Mouse (Mus musculus): ENCODE measurements around the gene Crb3. TPM values are rescaled to one million over a fixed set of nuclear protein-coding genes. Genes with fewer than 3 reads are reported as not detected.

Crb3 gene
- 1.6 and 10.2 TPM in 2 replicates for polyA plus RNA-seq (2015; fragmentation: Nextera tagmentation; extraction: Ambion mirVana)

GRCm38 (mm10) chr17:57058891-57059485 lies at the start of gene Crb3:
TSS of gene Crb3 (plus strand) at chr17:57059105.
- Histone ChIP-seq H3K4me2 (peak within 1 kb of the TSS; percentile 70), H3K9me3 (replicated peaks) (no peaks in the 10 kb centered on the region), H3K36me3 (peaks cover 29% of the 10 kb centered on the region), H3K4me1 (peaks cover 32% of the 10 kb centered on the region), H3K4me3 (replicated peaks) (peak within 1 kb of the TSS; percentile 88), H3K27ac (replicated peaks) (peak within 1 kb of the TSS; percentile 94), H3K9ac (replicated peaks) (peak within 1 kb of the TSS; percentile 81), H3K27me3 (replicated peaks) (peaks cover 28% of the 10 kb centered on the region)
- peak; percentile 16 for ATAC-seq (ENCODE audit: low FRiP score)
- WGBS, result under 1% methylated on average over 17 of the region's 22 CpGs

- no peaks in the 10 kb centered on the region; the same call in 1 of the 2 replicates for H3K27me3 ChIP-seq (replicated peaks)
- peak overlapping the region; percentile 77 for H3K9ac ChIP-seq (replicated peaks)
- peaks cover 26% of the 10 kb centered on the region for H3K4me1 ChIP-seq
- H3K4me2 ChIP-seq, result peak overlapping the region; percentile 90
- ATAC-seq (ENCODE audit: low FRiP score), result peak; percentile 52
- no peaks in the 10 kb centered on the region for H3K9me3 ChIP-seq (replicated peaks)
- peak overlapping the region; percentile 84 for H3K27ac ChIP-seq (replicated peaks)
- peaks cover 34% of the 10 kb centered on the region for H3K36me3 ChIP-seq
- H3K4me3 ChIP-seq (replicated peaks), result peak overlapping the region; percentile 83
- under 1% methylated on average over 19 of the region's 19 CpGs for WGBS
Measured at GRCm38 (mm10) chr17:57010911-57011235, 48.0 kb upstream of the Crb3 start.

GRCm38 (mm10) chr17:57011236-57012141 lies 47.4 kb upstream of the Crb3 start, which contains the start of the genes Gtf2f1 and Gm17949:
TSS of gene Gtf2f1 (minus strand) at chr17:57011288.
TSS of gene Gm17949 (plus strand) at chr17:57011469.
- under 1% methylated on average over 51 of the region's 51 CpGs for WGBS
- H3K9ac ChIP-seq (replicated peaks), result peak within 1 kb of the TSS; percentile 84
- H3K36me3 ChIP-seq, result peaks cover 28% of the 10 kb centered on the region
- peaks cover 26% of the 10 kb centered on the region for H3K4me1 ChIP-seq
- H3K9me3 ChIP-seq (replicated peaks), result no peaks in the 10 kb centered on the region
- peak within 1 kb of the TSS; percentile 83 for H3K4me3 ChIP-seq (replicated peaks)
- no peaks in the 10 kb centered on the region; the same call in 1 of the 2 replicates for H3K27me3 ChIP-seq (replicated peaks)
- peak; percentile 94 for ATAC-seq (ENCODE audit: low FRiP score)
- H3K4me2 ChIP-seq, result peak within 1 kb of the TSS; percentile 90
- peak within 1 kb of the TSS; percentile 98 for H3K27ac ChIP-seq (replicated peaks)

- Histone ChIP-seq H3K4me3 (replicated peaks) (peak overlapping the region; percentile 83), H3K9me3 (replicated peaks) (no peaks in the 10 kb centered on the region), H3K27me3 (replicated peaks) (no peaks in the 10 kb centered on the region; the same call in 1 of the 2 replicates), H3K4me1 (peaks cover 26% of the 10 kb centered on the region), H3K36me3 (peaks cover 20% of the 10 kb centered on the region), H3K9ac (replicated peaks) (peak overlapping the region; percentile 84), H3K4me2 (peak overlapping the region; percentile 88), H3K27ac (replicated peaks) (peak overlapping the region; percentile 98)
- peak; percentile 1; the same call in 1 of the 2 replicates for ATAC-seq (ENCODE audit: low FRiP score)
- 76% methylated on average over 13 of the region's 13 CpGs for WGBS
Measured at GRCm38 (mm10) chr17:57012245-57012795, 46.6 kb upstream of the Crb3 start.

- peaks cover 51% of the 10 kb centered on the region for H3K36me3 ChIP-seq
- no peaks in the 10 kb centered on the region for H3K27me3 ChIP-seq (replicated peaks)
- no peak overlapping the region for H3K27ac ChIP-seq (replicated peaks)
- no peak for ATAC-seq (ENCODE audit: low FRiP score)
- H3K4me1 ChIP-seq, result no peaks in the 10 kb centered on the region
- H3K9ac ChIP-seq (replicated peaks), result no peak overlapping the region
- WGBS, result 87% methylated on average over 2 of the region's 2 CpGs
- H3K9me3 ChIP-seq (replicated peaks), result no peaks in the 10 kb centered on the region
- H3K4me2 ChIP-seq, result no peak overlapping the region
- no peak overlapping the region for H3K4me3 ChIP-seq (replicated peaks)
Measured at GRCm38 (mm10) chr17:57019693-57020092, 39.2 kb upstream of the Crb3 start.

GRCm38 (mm10) chr17:57020960-57021359 lies 37.9 kb upstream of the Crb3 start:
- Histone ChIP-seq H3K27me3 (replicated peaks) (no peaks in the 10 kb centered on the region), H3K27ac (replicated peaks) (no peak overlapping the region), H3K36me3 (peaks cover 64% of the 10 kb centered on the region), H3K4me2 (no peak overlapping the region), H3K4me3 (replicated peaks) (no peak overlapping the region), H3K4me1 (no peaks in the 10 kb centered on the region), H3K9me3 (replicated peaks) (no peaks in the 10 kb centered on the region), H3K9ac (replicated peaks) (no peak overlapping the region)
- ATAC-seq (ENCODE audit: low FRiP score), result no peak
- 94% methylated on average over 5 of the region's 5 CpGs for WGBS

- WGBS, result 90% methylated on average over 4 of the region's 4 CpGs
Measured at GRCm38 (mm10) chr17:57027471-57027870, 31.4 kb upstream of the Crb3 start.

GRCm38 (mm10) chr17:57029691-57030090 lies 29.2 kb upstream of the Crb3 start:
- Histone ChIP-seq H3K4me3 (replicated peaks) (peak overlapping the region; percentile 64), H3K27ac (replicated peaks) (peak overlapping the region; percentile 91; the same call in 1 of the 2 replicates), H3K4me1 (peaks cover 28% of the 10 kb centered on the region), H3K36me3 (peaks cover 36% of the 10 kb centered on the region), H3K9ac (replicated peaks) (peak overlapping the region; percentile 93), H3K27me3 (replicated peaks) (no peaks in the 10 kb centered on the region), H3K9me3 (replicated peaks) (no peaks in the 10 kb centered on the region), H3K4me2 (peak overlapping the region; percentile 86)
- ATAC-seq (ENCODE audit: low FRiP score), result no peak
- 38% methylated on average over 8 of the region's 8 CpGs for WGBS

More at GRCm38 (mm10) chr17:57027471-57027870, 31.4 kb upstream of the Crb3 start:
- ATAC-seq (ENCODE audit: low FRiP score), result no peak
- Histone ChIP-seq H3K4me3 (replicated peaks) (no peak overlapping the region), H3K4me1 (peaks cover 23% of the 10 kb centered on the region), H3K9ac (replicated peaks) (no peak overlapping the region), H3K27ac (replicated peaks) (no peak overlapping the region), H3K36me3 (peaks cover 58% of the 10 kb centered on the region), H3K9me3 (replicated peaks) (no peaks in the 10 kb centered on the region), H3K27me3 (replicated peaks) (no peaks in the 10 kb centered on the region), H3K4me2 (no peak overlapping the region)

- no peaks in the 10 kb centered on the region for H3K27me3 ChIP-seq (replicated peaks)
- peak within 1 kb of the TSS; percentile 86 for H3K4me2 ChIP-seq
- no peaks in the 10 kb centered on the region for H3K9me3 ChIP-seq (replicated peaks)
- H3K36me3 ChIP-seq, result peaks cover 22% of the 10 kb centered on the region
- peak within 1 kb of the TSS; percentile 91 for H3K27ac ChIP-seq (replicated peaks)
- peak; percentile 3; the same call in 1 of the 2 replicates for ATAC-seq (ENCODE audit: low FRiP score)
- WGBS, result 1% methylated on average over 91 of the region's 99 CpGs
- peak within 1 kb of the TSS; percentile 93 for H3K9ac ChIP-seq (replicated peaks)
- peaks cover 28% of the 10 kb centered on the region for H3K4me1 ChIP-seq
- H3K4me3 ChIP-seq (replicated peaks), result peak within 1 kb of the TSS; percentile 64
Measured at GRCm38 (mm10) chr17:57030931-57031660, 27.8 kb upstream of the Crb3 start, which contains the start of gene Khsrp. TSS of gene Khsrp (minus strand) at chr17:57031522.

- Histone ChIP-seq H3K4me3 (replicated peaks) (peak overlapping the region; percentile 64), H3K4me1 (peaks cover 28% of the 10 kb centered on the region), H3K36me3 (peaks cover 14% of the 10 kb centered on the region), H3K27ac (replicated peaks) (peak overlapping the region; percentile 86), H3K4me2 (peak overlapping the region; percentile 76), H3K9me3 (replicated peaks) (no peaks in the 10 kb centered on the region), H3K27me3 (replicated peaks) (no peaks in the 10 kb centered on the region), H3K9ac (replicated peaks) (peak overlapping the region; percentile 52)
- ATAC-seq (ENCODE audit: low FRiP score), result peak; percentile 97
- WGBS, result under 1% methylated on average over 38 of the region's 38 CpGs
Measured at GRCm38 (mm10) chr17:57031661-57032420, 27.1 kb upstream of the Crb3 start.

Data from neural tube, embryonic 15.5 days (tissue).